Mouse (Mus musculus): ENCODE data around the gene Fkbp5.
"Not testable (repeated sequence)": the region's sequence is repeated elsewhere in the genome, so short reads cannot be mapped to it uniquely, and the experiment has no call there.

The Fkbp5 gene

DNA sequence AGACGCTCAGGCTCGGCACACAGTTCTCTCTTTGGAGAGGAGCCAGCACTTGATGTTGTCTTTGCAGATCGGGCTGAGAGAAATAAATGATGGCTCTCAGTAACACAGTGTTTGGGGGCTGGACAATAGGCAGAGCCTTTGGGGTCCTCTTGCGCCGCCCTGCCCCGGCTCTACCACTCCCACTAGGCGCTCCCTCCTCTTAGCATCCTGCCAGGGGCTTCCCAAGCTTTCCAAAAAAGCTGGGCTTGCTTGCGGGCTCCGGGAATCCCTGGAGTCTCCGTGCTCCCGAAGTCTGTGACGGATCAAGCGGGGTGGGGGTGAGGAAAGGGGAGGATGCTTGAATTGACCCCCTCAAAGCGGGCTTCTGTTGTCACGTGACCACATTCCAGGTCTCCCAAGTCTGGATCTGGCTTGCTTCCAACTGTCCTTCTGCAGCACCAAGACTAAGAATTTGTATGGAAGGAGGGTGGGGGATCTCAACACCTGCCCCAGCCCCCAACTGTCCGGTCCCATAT lies at the start of gene Fkbp5:
TSS of gene Fkbp5 (minus strand) at position 87 of the 515 bp plus-strand sequence.
- DNase-seq, result peak; percentile 82 to 92

- no peak for DNase-seq
Measured at GRCm38 (mm10) chr17:28565181-28565580, 47.9 kb upstream of the Fkbp5 start.

DNA sequence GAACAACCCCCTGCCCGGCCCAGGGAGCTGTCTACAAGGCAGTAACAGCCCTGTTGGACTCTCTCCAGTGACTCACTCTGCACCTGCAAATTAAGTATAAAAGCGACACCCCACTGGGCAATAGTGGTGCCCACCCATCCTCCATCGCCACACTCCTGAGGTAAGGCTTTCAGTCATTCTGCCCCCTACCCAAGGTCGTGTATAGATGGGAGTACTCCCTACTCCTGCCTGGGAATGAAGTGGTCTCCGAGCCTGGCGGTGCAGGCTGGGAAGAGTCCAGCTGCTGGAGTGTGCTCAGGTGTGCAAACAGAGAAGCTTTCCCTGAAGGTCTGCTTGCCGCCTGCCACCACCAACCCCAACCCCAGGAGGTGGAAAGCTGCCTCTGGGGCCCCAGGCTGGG lies 44.3 kb upstream of the Fkbp5 start:
- DNase-seq, result no peak

- DNase-seq, result no peak
Measured at GRCm38 (mm10) chr17:28560598-28560997, 43.3 kb upstream of the Fkbp5 start, which contains the start of gene Clps. Gene Clps (minus strand): TSS chr17:28560766.

GRCm38 (mm10) chr17:28557772-28558171 lies 40.4 kb upstream of the Fkbp5 start:
- DNase-seq, result no peak

DNA sequence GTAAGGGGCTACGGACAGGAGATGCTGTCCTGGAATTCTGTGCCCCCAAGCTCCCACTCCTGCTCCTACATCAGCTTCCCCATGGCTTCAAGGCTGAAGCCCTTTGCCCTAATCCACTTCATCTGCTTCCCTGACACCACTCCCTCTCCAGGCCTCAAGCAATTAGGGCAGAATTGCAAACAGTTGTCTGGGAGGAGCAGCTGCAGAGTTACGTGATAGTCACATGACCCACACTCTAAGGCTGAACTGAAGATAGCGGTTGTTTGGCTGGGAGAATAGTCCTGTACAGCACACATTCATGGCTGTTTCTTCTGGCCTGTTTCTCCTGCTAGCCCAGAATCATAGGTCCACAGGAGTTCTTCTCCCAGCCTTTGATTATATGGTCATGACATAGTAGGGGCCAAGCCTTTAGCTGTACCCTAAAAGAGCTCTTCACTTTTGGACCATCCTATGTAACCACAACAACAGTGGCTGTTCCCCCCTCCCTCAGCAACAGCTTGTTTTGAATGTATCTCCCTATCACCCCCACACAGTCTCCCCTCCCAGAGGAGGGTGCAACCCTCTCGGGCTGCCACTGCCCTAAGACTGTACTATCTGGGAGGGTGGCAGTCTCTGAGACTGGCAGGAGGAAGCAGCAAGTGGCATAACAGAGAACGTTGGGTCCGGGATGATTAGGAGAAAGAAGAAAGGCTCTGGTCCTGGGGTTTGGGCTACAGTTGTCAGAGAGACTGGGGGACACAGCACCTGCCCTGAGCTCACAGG lies 39.5 kb upstream of the Fkbp5 start:
- no peak for DNase-seq

GRCm38 (mm10) chr17:28554021-28554420 lies 36.7 kb upstream of the Fkbp5 start:
- DNase-seq, result not testable (repeated sequence)

DNA sequence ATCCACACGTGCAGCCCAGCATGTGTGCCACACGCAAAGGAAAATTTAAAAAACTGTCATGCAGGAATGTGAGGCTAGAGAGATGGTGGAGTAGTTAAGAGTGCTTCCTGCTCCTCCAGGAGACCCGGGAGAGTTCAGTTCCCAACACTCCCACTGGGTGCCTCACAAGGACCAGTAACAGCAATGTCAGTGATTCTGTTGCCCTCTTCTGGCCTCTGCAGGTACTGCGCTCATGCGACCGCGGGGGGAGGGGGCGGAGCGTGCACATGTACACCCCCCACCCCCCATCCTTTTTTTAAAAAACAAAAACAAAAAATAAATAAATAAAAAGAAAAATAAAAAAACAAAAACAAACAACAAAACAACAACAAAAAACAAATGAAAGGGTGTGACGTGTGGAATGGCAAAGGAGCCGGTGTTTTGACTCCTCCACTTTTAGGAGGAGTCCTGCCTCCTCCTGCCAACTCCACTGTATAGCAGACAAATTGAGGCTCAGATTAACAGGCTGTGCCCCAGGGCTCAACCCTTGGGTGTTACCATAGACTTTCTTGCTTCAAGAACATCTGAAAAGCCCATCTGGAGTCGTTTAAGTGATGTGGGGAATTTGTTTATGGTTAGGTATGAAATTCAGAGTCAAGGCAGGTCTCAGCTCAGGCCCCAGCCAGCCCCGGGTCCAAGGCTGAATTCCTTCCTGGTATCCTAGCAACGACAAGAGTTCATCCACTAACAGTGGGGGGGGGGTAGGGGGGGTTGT lies 35.9 kb upstream of the Fkbp5 start:
- peak; percentile 67 to 74 for DNase-seq

DNA sequence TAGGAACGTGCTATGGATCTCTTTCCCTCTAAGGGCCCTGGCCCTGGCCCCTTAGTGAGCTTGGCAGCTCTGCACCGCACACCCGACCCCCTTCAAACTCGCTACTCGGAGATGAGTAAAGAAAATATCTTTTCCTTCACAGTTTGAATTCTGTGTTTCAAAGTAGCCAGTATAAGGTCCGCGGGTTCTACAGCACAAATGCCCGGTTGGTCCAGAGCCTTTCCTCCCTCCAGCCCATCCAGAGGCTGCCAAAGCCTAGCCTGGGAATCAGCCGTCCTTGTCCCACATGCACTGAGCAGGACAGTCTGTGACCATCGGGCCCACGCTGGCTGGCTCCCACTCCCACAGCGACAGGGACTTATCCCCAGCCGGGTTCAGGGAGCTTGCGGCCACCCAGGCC lies 31.8 kb upstream of the Fkbp5 start, which contains the start of gene Clpsl2:
TSS of gene Clpsl2 (plus strand) at position 301 of the 400 bp plus-strand sequence.
- no peak for DNase-seq

DNA sequence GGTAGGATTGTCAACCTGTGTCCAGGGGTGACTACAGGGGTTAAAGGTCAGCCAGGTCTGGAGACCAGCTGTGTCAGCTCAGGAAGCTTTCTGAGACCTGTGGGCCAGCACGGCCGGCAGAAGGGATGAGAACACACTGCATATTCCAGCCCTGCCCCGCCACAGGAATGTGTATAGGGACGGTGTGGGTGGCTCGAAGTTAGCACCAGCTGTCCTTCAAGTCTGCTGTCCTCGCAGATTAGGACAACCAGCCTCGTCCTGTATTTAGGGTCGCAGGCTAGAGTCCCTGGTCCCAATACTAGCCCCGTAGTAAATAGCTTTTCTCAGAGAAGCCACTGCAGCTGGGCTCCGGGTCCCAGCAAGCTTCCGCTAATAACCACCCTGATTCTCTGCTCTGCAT lies 31.2 kb upstream of the Fkbp5 start:
- no peak for DNase-seq

DNA sequence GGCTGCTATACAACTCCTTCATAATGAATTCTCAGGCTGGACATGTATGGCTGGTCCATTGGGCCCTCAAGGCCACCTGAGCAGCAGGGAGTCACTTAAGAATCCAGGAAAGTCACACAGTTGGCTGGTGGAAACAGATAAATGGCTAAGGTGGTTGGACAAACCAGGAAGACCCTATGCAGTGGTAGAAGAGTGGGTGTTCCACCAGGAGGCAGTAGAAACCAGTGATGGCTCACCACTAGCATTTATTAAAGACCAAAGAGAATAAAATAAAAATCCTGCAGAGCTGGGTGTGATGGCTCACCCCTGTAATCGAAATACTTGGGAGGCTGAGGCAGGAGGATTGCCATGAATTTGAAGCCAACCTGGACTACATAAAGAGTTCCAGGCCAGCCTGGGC lies 29.6 kb upstream of the Fkbp5 start:
- peak in 1 of 2 experiments; percentile 57 for DNase-seq

DNA sequence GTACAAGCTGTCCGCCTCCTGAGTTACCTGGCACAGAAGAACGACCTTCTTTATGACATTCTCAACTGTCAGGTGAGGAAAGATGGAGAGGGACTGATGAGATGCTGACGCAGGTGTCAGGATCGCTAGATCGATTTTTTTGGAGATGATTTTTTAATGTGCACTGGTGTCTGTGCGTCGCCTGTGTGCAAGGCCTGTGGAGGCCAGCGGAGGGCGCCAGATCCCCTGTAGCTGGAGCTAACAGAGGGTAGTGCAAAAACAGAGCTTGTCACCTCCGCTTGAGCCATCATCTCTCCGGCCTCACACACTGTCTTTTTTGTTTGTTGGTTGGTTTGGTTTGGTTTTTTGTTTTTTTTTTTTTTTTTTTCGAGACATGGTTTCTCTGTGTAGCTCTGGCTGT lies 20.6 kb upstream of the Fkbp5 start:
- no peak for DNase-seq

GRCm38 (mm10) chr17:28533327-28533726 lies 16.0 kb upstream of the Fkbp5 start:
- DNase-seq, result no peak

- DNase-seq, result no peak
Measured at GRCm38 (mm10) chr17:28532557-28532956, 15.2 kb upstream of the Fkbp5 start.

DNA sequence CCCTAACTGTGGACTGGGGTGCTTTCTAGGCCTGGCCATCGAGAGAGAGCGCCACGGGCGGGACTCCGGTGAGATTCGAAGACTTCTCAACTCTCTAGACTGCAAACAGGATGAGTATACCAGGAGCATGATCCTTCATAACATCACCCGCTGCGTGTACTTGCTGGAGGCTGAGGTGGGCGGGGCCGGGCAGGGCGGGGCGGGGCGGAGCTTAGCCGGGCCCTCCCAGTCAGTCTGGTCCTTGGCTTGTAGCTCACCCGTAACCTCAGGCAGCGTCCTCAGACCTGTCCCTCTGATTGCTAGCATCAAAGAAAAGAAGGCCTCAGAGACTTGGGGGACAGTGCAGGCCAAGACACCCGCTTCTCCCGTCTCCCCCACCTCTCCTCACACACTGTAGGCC lies 14.6 kb upstream of the Fkbp5 start:
- DNase-seq, result no peak

GRCm38 (mm10) chr17:28530506-28530905 lies 13.2 kb upstream of the Fkbp5 start, which contains the start of gene Armc12:
Gene Armc12 (plus strand): TSS chr17:28530806.
- DNase-seq, result no peak

GRCm38 (mm10) chr17:28529116-28529515 lies 11.8 kb upstream of the Fkbp5 start:
- no peak for DNase-seq

- DNase-seq, result peak; percentile 84 to 89
Measured at GRCm38 (mm10) chr17:28528043-28528351, 10.7 kb upstream of the Fkbp5 start.

- peak in 1 of 2 experiments; percentile 77 for DNase-seq
Measured at GRCm38 (mm10) chr17:28527184-28528042, 10.1 kb upstream of the Fkbp5 start.

GRCm38 (mm10) chr17:28524831-28525430 lies 7.6 kb upstream of the Fkbp5 start:
- no peak for DNase-seq

GRCm38 (mm10) chr17:28524009-28524695 lies 6.8 kb upstream of the Fkbp5 start:
- no peak for DNase-seq

All from kidney, postnatal 25 days (tissue).